Mouse (Mus musculus) embryonic facial prominence, embryonic 15.5 days (tissue): ENCODE data around the gene Cachd1. TPM values are rescaled to one million over a fixed set of nuclear protein-coding genes. Genes with fewer than 3 reads are reported as not detected.

Experiments used
- ATAC-seq: fragments of 200-750 bp; cut with Nextera tagmentation; 2 replicates; pipeline ENCODE4 v1.8.0; 2017; ENCODE audit warnings: low read depth, moderate TSS enrichment; ENCODE audit not compliant: insufficient number of reproducible peaks, low FRiP score, low TSS enrichment
- H3K27ac ChIP-seq: fragments of 300-500 bp; sonication (generic); replicated peaks from 2 replicates; pipeline ENCODE4 v1.5.1; 2015; ENCODE audit warnings: mild to moderate bottlenecking, inconsistent platforms
- H3K27me3 ChIP-seq: fragments of 300-500 bp; sonication (generic); 2 replicates; pipeline ENCODE4 v1.6.1; 2015; ENCODE audit warnings: inconsistent platforms
- H3K36me3 ChIP-seq: fragments of 300-500 bp; sonication (generic); 2 replicates; pipeline ENCODE4 v1.6.1; 2015; ENCODE audit warnings: mild to moderate bottlenecking, inconsistent platforms
- H3K4me1 ChIP-seq: fragments of 300-500 bp; sonication (generic); 2 replicates; pipeline ENCODE4 v1.6.1; 2015; ENCODE audit warnings: inconsistent platforms
- H3K4me2 ChIP-seq: fragments of 300-500 bp; sonication (generic); replicated peaks from 2 replicates; pipeline ENCODE4 v1.6.1; 2015; ENCODE audit warnings: mild to moderate bottlenecking, inconsistent platforms
- H3K4me3 ChIP-seq: fragments of 300-500 bp; sonication (generic); replicated peaks from 2 replicates; pipeline ENCODE4 v1.5.1; 2015; ENCODE audit warnings: mild to moderate bottlenecking, inconsistent platforms
- H3K9ac ChIP-seq: fragments of 300-500 bp; sonication (generic); 2 replicates; pipeline ENCODE4 v1.6.1; 2015; ENCODE audit warnings: inconsistent platforms
- H3K9me3 ChIP-seq: fragments of 300-500 bp; sonication (generic); replicated peaks from 2 replicates; pipeline ENCODE4 v1.6.1; 2016; ENCODE audit warnings: inconsistent platforms
- WGBS: fragments of 180-500 bp; shearing (Covaris S2); methylation state at CpG from one replicate; pipeline ENCODE4 v1.1.7; 2015; 5-methylcytosine and 5-hydroxymethylcytosine counted together
- polyA plus RNA-seq: library from polyadenylated mRNA; unstranded; fragments of >200 nt; fragmentation: Nextera tagmentation; extraction: Ambion mirVana; gene quantifications from 2 replicates; pipeline ENCODE4 v1.2.1, GENCODE M21; 2015

Gene Cachd1
- polyA plus RNA-seq, 1 experiment from 2014 or later: 34.2 TPM

DNA sequence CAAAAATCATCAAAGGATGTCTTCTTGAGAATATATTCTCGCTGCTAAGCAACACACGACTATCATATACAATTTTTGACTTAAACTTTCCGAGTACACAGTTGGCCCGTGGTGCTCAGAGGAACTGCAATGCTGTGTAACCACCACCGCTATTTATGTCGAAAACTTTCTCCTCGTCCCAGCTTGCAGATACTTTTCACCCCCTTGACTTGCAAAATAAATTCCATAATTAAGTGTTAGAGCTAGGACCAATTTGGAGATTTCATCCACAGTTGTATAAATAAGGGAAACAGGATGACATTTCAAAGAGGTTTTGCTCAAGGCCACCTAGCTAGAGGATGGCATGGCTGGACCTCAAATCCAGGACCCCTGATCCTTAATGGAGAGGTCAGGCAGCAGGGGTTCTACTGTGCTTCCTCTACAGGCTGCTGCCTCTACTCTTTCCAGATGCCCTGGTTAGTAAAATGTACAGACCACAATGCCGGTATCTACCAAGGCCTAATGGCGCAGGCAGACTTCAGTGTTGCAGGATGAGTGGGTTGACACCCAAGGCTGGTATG is 251.5 kb downstream of the Cachd1 start:
- Histone ChIP-seq H3K4me3 (no peak overlapping the region), H3K9ac (no peak overlapping the region), H3K27ac (no peak overlapping the region), H3K27me3 (no peaks in the 10 kb centered on the region), H3K9me3 (0 out of 2 replicates have a peak, but pooled peaks cover 5% of the 10 kb centered on the region), H3K4me1 (peaks cover 11% of the 10 kb centered on the region; the same call in 1 of the 2 replicates), H3K36me3 (no peaks in the 10 kb centered on the region), H3K4me2 (no peak overlapping the region)
- 84% methylated on average over 9 of the region's 9 CpGs for WGBS
- ATAC-seq: no peak

DNA sequence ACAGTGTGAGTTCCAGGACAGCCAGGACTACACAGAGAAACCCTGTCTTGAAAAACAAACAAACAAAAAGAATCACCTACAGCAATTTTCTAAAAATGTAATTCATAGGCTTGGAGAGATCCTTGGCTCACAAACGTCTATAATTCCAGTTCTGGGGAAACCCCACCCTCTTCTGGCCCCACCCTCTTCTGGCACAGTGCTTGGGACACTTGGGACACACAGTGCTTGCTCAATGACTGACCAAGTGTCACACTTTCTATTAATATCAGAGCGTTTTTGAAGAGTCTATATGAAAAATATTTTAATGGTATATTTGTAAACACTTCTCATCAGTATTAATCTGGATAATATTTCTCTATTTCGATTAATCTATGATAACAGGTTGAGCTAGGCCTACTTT is 256.6 kb downstream of the Cachd1 start:
- Histone ChIP-seq H3K4me2 (no peak overlapping the region), H3K27me3 (no peaks in the 10 kb centered on the region), H3K36me3 (no peaks in the 10 kb centered on the region), H3K4me1 (no peaks in the 10 kb centered on the region), H3K9me3 (no peaks in the 10 kb centered on the region), H3K9ac (no peak overlapping the region), H3K27ac (no peak overlapping the region), H3K4me3 (no peak overlapping the region)
- no peak for ATAC-seq
- WGBS: 61% methylated on average over 3 of the region's 3 CpGs

DNA sequence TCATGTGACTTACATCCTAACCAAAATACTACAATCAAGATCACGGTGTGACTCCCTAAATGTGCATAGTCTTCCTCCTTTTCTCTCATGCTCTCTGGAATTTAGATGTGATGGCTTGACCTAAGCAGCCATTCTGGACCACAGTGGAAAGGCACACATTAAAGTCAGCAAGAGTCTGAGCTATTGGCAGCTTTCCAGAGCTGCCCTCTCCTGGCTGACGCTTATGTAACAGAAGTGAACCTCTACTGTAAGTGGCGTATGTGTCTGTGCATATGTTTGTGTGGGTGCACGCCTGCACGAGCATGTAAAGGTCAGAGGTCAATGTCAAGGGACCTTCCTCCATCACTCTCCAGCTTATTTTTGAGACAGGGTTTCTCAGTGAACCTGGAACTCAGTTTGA is 258.7 kb downstream of the Cachd1 start:
- Histone ChIP-seq H3K9me3 (no peaks in the 10 kb centered on the region), H3K36me3 (no peaks in the 10 kb centered on the region), H3K27ac (no peak overlapping the region), H3K9ac (no peak overlapping the region), H3K4me1 (no peaks in the 10 kb centered on the region), H3K27me3 (no peaks in the 10 kb centered on the region), H3K4me2 (no peak overlapping the region), H3K4me3 (no peak overlapping the region)
- no peak for ATAC-seq
- WGBS: 72% methylated on average over 5 of the region's 5 CpGs

DNA sequence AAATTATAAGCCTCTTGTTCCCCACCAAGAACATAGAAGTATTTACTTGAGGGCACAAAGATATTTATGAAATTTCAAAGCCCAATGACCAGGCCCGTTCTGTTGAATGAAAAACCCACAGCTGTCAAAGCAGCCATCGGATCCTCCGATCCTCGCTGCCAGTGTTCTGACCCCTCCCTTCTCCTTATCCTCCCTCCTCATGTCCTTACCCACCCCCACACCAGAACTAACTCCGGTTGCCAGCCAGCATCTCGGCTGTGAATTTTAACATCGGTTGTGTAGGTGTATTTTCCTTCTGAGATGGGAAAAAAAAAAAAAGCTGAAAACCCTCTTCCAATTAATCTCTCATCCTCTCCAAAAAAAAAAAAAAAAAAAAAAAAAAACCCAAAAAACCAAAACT is 260.7 kb downstream of the Cachd1 start:
- no peaks in the 10 kb centered on the region for H3K36me3 ChIP-seq
- H3K9ac ChIP-seq: no peak overlapping the region
- H3K4me1 ChIP-seq: no peaks in the 10 kb centered on the region
- WGBS: 61% methylated on average over 7 of the region's 7 CpGs
- H3K4me3 ChIP-seq: no peak overlapping the region
- ATAC-seq: no peak
- no peak overlapping the region for H3K4me2 ChIP-seq
- no peak overlapping the region for H3K27ac ChIP-seq
- no peaks in the 10 kb centered on the region for H3K27me3 ChIP-seq
- no peaks in the 10 kb centered on the region for H3K9me3 ChIP-seq

DNA sequence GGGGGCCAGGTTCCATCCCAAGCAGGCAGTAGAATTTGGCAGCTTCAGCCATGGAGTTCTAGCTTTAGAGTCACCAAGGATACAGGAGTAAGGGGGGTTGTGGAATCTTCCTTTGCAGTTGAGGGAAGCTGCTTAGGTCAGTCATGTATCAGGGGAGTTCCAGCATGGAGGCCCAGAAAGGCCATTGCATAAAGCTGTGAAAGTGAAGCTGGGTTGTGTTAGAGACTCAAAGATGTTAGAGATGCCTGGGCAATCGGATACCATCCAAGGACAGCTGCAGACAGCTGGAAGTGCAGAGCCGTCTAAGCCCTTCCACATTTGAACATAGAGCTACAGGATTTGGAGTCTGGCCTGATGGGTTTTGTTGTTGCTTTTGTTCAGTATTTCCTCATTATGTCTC is 267.2 kb downstream of the Cachd1 start:
- no peak overlapping the region for H3K4me3 ChIP-seq
- H3K36me3 ChIP-seq: no peaks in the 10 kb centered on the region
- no peak overlapping the region for H3K27ac ChIP-seq
- peak; percentile 34; the same call in 1 of the 2 replicates for ATAC-seq
- H3K4me2 ChIP-seq: no peak overlapping the region
- no peaks in the 10 kb centered on the region for H3K9me3 ChIP-seq
- H3K27me3 ChIP-seq: no peaks in the 10 kb centered on the region
- H3K4me1 ChIP-seq: no peaks in the 10 kb centered on the region
- H3K9ac ChIP-seq: no peak overlapping the region
- 59% methylated on average over 2 of the region's 2 CpGs for WGBS

DNA sequence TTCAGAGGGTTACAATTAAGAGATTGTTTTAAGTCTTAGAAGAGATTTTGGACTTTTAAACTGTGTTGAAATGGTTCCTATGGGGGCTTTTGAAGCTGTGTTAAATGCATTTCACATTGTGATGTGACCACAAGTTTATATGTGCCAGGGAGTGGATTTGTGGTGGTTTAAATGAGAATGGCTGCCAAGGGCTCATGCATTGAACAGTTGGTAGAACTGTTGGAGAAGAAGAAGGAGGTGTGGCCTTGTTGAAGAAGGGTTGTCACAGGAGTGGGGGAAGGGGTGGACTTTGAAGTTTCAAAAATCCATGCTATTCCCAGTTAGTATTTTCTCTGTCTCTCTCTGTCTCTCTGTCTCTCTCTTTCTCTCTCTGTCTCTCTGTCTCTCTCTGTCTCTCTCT is 267.7 kb downstream of the Cachd1 start:
- Histone ChIP-seq H3K27ac (no peak overlapping the region), H3K4me1 (no peaks in the 10 kb centered on the region), H3K9ac (no peak overlapping the region), H3K4me2 (no peak overlapping the region), H3K36me3 (no peaks in the 10 kb centered on the region), H3K9me3 (no peaks in the 10 kb centered on the region), H3K27me3 (no peaks in the 10 kb centered on the region), H3K4me3 (no peak overlapping the region)
- ATAC-seq: no peak

DNA sequence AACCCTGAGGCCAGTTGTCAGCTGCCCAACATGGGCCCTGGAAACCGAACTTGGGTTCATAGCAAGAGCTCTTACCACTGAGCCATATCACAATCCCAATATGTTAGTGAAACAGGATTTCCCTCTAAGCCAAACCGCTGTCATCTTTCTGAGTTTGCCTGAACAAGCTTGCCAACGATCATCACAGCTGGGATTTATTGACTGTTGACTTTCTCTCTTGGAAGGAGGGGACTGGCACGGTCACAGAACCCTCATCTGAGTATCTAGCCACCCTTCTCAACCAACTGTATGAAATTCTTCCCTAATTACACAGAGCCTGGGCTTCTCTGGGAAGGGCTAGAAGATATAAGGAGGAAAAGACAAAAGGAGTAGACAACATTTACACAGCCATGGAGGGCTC is 270.1 kb downstream of the Cachd1 start:
- H3K9ac ChIP-seq: no peak overlapping the region
- WGBS: 58% methylated on average over 4 of the region's 4 CpGs
- H3K4me2 ChIP-seq: no peak overlapping the region
- H3K36me3 ChIP-seq: no peaks in the 10 kb centered on the region
- H3K4me3 ChIP-seq: no peak overlapping the region
- H3K27ac ChIP-seq: no peak overlapping the region
- no peaks in the 10 kb centered on the region for H3K4me1 ChIP-seq
- H3K27me3 ChIP-seq: no peaks in the 10 kb centered on the region
- ATAC-seq: no peak
- H3K9me3 ChIP-seq: no peaks in the 10 kb centered on the region

DNA sequence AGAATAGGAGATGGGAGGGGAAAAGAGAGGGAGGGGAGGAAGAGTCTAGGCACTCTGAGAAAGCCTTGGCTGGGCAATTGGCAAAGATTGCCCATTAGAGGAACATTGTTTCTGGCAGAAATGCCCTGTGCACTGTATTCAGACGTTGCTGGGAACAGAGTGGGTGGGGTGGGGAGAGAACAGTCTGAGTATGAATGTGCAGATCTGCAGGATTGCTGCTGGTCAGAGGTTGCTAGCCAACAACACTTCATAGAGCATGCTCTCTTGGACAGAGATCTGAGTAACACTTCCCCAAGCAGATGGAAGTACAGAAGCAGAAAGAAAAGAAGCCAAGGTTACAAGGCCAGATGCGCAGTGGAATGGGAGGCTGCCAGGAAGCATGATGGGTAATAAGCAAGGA is 285.7 kb downstream of the Cachd1 start:
- Histone ChIP-seq H3K4me1 (no peaks in the 10 kb centered on the region), H3K9ac (no peak overlapping the region), H3K9me3 (no peaks in the 10 kb centered on the region), H3K4me3 (no peak overlapping the region), H3K27me3 (no peaks in the 10 kb centered on the region), H3K36me3 (no peaks in the 10 kb centered on the region), H3K27ac (no peak overlapping the region), H3K4me2 (no peak overlapping the region)
- no peak for ATAC-seq
- WGBS: 64% methylated on average over 2 of the region's 2 CpGs

DNA sequence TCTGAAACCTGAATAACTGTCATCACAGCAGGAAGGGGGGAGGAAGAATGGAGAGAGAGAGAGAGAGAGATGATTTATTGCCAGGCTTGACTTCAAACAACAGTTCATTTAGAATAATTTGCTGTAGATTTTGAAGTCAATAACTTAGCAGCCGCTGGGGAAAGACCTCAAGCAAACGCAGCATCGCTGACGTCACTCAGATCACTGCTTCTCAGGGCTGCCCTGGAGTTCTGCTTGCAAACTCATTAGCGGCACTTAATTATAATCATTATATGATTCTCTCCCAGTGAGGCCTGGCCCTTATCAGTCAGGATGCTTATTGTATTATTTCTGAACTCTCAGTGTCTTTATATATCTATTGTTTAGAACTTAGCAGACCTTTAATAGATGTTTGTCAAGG is 289.9 kb downstream of the Cachd1 start:
- 43% methylated on average over 5 of the region's 5 CpGs for WGBS
- peaks cover 15% of the 10 kb centered on the region; the same call in 1 of the 2 replicates for H3K4me1 ChIP-seq
- no peaks in the 10 kb centered on the region for H3K27me3 ChIP-seq
- ATAC-seq: no peak; the same call in 1 of the 2 replicates
- no peak overlapping the region for H3K4me3 ChIP-seq
- no peaks in the 10 kb centered on the region for H3K36me3 ChIP-seq
- no peak overlapping the region for H3K27ac ChIP-seq
- H3K9ac ChIP-seq: no peak overlapping the region
- no peak overlapping the region for H3K4me2 ChIP-seq
- H3K9me3 ChIP-seq: no peaks in the 10 kb centered on the region

DNA sequence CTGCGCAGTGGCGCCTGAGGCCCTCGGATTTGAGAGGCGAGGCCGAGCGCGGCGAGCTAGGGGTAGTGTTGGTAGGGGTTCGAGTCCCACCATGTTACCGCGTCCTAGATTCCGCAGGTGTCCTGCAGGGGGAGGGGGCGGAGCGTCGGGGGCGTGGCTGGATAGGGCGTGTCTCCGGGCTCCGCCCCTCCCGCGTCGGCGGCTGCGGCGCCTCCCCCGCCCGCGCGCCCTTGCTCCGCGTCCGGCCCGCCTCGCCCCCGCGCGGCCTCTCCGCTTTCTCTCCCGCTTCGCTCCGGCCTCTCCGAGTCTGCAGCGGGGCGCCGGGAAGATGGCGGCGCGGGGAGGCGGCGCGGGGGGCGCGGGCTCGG is 292.3 kb downstream of the Cachd1 start, which contains the start of gene Raver2:
Gene Raver2, plus strand, starts transcription at position 198 of the 368 bp plus-strand sequence.
- ATAC-seq: peak; percentile 83
- H3K36me3 ChIP-seq: no peaks in the 10 kb centered on the region
- peak within 1 kb of the TSS; percentile 80 for H3K9ac ChIP-seq
- peaks cover 15% of the 10 kb centered on the region; the same call in 1 of the 2 replicates for H3K4me1 ChIP-seq
- H3K4me3 ChIP-seq: peak within 1 kb of the TSS; percentile 82
- WGBS: 2% methylated on average over 31 of the region's 54 CpGs
- peak within 1 kb of the TSS; percentile 76 for H3K27ac ChIP-seq
- peak within 1 kb of the TSS; percentile 94 for H3K4me2 ChIP-seq
- no peaks in the 10 kb centered on the region for H3K27me3 ChIP-seq
- H3K9me3 ChIP-seq: no peaks in the 10 kb centered on the region

DNA sequence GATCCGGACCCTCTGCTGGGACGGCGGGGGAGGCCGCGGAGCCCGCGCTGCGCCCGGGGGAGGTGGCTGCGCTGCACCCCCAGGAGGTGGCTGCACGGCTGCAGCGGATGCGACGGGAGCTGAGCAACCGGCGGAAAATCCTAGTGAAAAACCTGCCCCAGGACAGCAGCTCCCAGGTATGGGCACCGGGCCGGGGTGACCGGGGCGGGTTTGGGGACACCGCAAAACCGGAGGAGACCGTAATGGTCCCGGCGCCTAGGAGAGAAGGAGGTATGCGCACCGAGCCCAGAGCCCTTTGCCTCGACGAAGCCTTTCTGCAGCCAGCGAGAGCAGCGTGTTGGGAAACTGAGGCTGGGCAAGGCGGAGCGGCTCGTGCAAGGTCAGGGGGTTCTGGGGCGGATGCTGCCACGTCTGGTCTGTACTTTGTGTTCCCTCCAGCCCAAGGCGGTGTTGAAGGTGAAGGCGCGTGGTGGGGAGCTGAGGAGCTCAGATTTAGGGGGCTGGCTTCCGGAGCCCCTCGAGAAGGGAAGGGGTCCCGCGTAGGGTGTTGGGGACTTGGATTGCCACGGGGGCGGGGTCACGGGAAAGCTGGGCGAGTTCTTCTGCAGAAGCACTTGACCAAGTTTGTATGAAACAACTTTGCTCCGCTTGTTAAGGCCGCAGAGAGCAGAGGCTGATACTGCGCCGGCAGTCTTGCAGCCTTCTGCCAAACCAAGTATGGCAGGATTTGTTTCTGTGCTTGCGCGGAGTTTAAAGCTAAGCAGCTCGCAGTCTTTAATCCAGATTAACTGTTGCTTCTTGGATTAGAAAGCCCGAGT is 292.9 kb downstream of the Cachd1 start:
- H3K9ac ChIP-seq: peak overlapping the region; percentile 80
- H3K4me1 ChIP-seq: peaks cover 15% of the 10 kb centered on the region; the same call in 1 of the 2 replicates
- H3K27ac ChIP-seq: peak overlapping the region; percentile 76
- under 1% methylated on average over 55 of the region's 55 CpGs for WGBS
- peak overlapping the region; percentile 82 for H3K4me3 ChIP-seq
- H3K36me3 ChIP-seq: no peaks in the 10 kb centered on the region
- H3K9me3 ChIP-seq: no peaks in the 10 kb centered on the region
- ATAC-seq: peak; percentile 61; the same call in 1 of the 2 replicates
- peak overlapping the region; percentile 94 for H3K4me2 ChIP-seq
- H3K27me3 ChIP-seq: no peaks in the 10 kb centered on the region
